Mouse (Mus musculus): Measurements from ENCODE around the gene Gm17359.

DNA sequence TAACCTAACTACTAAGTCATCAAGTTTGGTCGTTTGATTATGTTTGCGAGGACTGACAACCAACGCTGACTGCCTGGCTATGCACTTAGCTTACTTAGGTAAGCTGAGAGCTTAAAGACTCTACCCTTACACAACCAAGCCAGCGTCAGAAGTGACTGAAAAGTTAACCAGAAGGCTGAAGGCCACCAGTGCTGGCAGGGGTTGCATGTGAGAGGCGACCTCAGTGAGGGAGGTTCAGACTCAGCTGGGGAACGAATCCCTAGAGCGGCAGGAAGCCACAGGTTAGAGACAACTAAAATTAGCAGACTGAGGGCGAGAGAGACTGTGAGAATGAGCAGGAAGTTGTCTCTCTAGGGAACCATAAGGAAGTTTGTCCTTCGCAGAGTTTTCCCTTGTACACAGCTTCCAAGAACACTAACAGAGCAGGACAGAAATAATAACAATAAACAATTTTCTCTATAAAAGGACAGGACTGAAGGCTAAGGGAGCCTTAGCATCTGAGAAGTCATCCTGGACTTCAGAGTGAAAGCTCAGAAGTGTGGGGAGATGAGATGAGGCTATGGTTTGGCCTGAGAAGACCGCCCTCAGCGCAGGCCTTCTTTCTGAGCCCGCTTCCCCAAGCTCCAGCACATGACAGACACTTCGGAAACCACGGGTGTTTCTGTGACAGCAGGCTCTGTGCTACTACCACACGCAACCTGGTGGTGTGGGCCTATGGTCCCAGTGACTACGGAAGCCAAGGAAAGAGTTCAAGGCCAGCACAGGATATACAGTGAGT is 148.0 kb downstream of the Gm17359 start:
- TF ChIP-seq CTCF (conservative IDR thresholded peaks at IDR 0.05; ENCODE audit: insufficient read depth, insufficient read length, low read depth, low read length): no peak
- no peak for TF ChIP-seq POLR2A (IDR thresholded peaks at IDR 0.05; ENCODE audit: low read depth, low read length)

Measured in kidney, adult 2 months (tissue).